15 mouse cellular contexts compared by ENCODE assay signal in genomic region chr16:19977282-19977681, GRCm38 (mm10). TPM values are rescaled to one million over a fixed set of nuclear protein-coding genes. Genes with fewer than 3 reads are reported as not detected.
DNase-seq lines count a peak whose midpoint lies in the region; ATAC-seq lines count a peak whose summit lies in the region.
"Had no signal": no experiment of that assay in that cellular context is flagged by ENCODE, and none has a peak within 500 bp of the region (broad histone marks: within the 10 kb centered on the region; RNA-seq: fewer than 3 reads in every experiment).

No protein-coding gene starts in this region.

- no peaks in the 10 kb centered on the region for H3K27me3 ChIP-seq in megakaryocyte, embryonic 14.5 days (replicated peaks)
- H3K27me3 ChIP-seq: forebrain, embryonic 15.5 days; heart, embryonic 13.5 days; limb, embryonic 12.5 days; midbrain, embryonic 13.5 days had no signal

- peak overlapping the region; percentile 79 for H3K4me3 ChIP-seq in megakaryocyte, embryonic 14.5 days (replicated peaks)
- H3K4me3 ChIP-seq: forebrain, embryonic 15.5 days; heart, embryonic 13.5 days; left cerebral cortex, adult 2 months; limb, embryonic 12.5 days; midbrain, embryonic 13.5 days had no signal

- H3K9me3 ChIP-seq in megakaryocyte, embryonic 14.5 days, result 0 out of 2 replicates have a peak, but pooled peaks cover 3% of the 10 kb centered on the region
- H3K9me3 ChIP-seq: forebrain, embryonic 15.5 days; midbrain, embryonic 13.5 days had no signal

- peak; percentile 54 to 57 for DNase-seq in B cell, adult 2 months
- DNase-seq in induced T-regulatory cell, adult 2 months (ENCODE audit: low read depth), result peak; percentile 68
- no peak for DNase-seq in urinary bladder, postnatal 4 days (ENCODE audit: low spot score in 2 of 2)
- no peak for DNase-seq in urinary bladder, adult 2 months (ENCODE audit: low spot score)
- DNase-seq: cerebellum, adult 11-12 months; kidney, adult 18-20 months had no signal

- peaks cover 88% of the 10 kb centered on the region for H3K36me3 ChIP-seq in megakaryocyte, embryonic 14.5 days (replicated peaks; ENCODE audit: low read length)
- H3K36me3 ChIP-seq: forebrain, embryonic 15.5 days; limb, embryonic 12.5 days; midbrain, embryonic 13.5 days had no signal

- no peak for ATAC-seq in megakaryocyte, adult 5-6 weeks (ENCODE audit: poor library complexity, severe bottlenecking)
- peak; percentile 44 for ATAC-seq in CD4-positive, CD25-positive, alpha-beta regulatory T cell, adult 4 months
- no peak for ATAC-seq in cerebellum, adult (ENCODE audit: insufficient number of reproducible peaks, low FRiP score, low TSS enrichment)
- ATAC-seq: forebrain, embryonic 15.5 days; midbrain, embryonic 13.5 days had no signal

- peaks cover 79% of the 10 kb centered on the region for H3K4me1 ChIP-seq in megakaryocyte, embryonic 14.5 days
- H3K4me1 ChIP-seq: forebrain, embryonic 15.5 days; limb, embryonic 12.5 days; midbrain, embryonic 13.5 days had no signal

RNA-seq across cellular contexts. Expression of gene Klhl6, which starts 5.6 kb away (rescaled TPM):
- 1.6 and 16.0 TPM in 2 replicates for polyA plus RNA-seq in megakaryocyte, embryonic 14.5 days (2012; ENCODE audit: insufficient read depth, low replicate concordance)
- 68.4 and 71.2 TPM in 2 replicates for total RNA-seq in megakaryocyte, adult 5-6 weeks (2015)
- 106 and 107 TPM in 2 replicates for total RNA-seq in megakaryocyte, adult 5-6 weeks (2017)
- polyA plus RNA-seq in CD4-positive, CD25-positive, alpha-beta regulatory T cell, adult 4 months (2017; shearing (Covaris generic)), result 100 to 1,000 TPM; 304 to 338 TPM
- 3.4 and 3.5 TPM in 2 replicates for polyA plus RNA-seq in urinary bladder, adult 2 months (2012; rRNA removed)

Comparison
In these comparisons a context has a peak if more than half of its experiments do, and no peak if none do; other contexts are left out.
1. DNase-seq: peak in B cell, adult 2 months (2 of 2) and induced T-regulatory cell, adult 2 months (single experiment); none in urinary bladder, postnatal 4 days (0 of 2) and urinary bladder, adult 2 months (single experiment).
2. RNA of gene Klhl6, which starts 5.6 kb away (polyA plus RNA-seq): 304 to 338 TPM in CD4-positive, CD25-positive, alpha-beta regulatory T cell, adult 4 months; 1.6 to 16.0 TPM in megakaryocyte, embryonic 14.5 days and 3.4 to 3.5 TPM in urinary bladder, adult 2 months; every median in the first group is over 10 times any median in the second.